Mouse (Mus musculus) megakaryocyte, embryonic 14.5 days (primary cell): ENCODE results near the gene Ccdc65. TPM values are rescaled to one million over a fixed set of nuclear protein-coding genes. Genes with fewer than 3 reads are reported as not detected.

ENCODE experiments used
- H3K27me3 ChIP-seq: replicated peaks from 2 replicates; pipeline ENCODE3; 2012; ENCODE audit warnings: inconsistent platforms
- H3K36me3 ChIP-seq: replicated peaks from 2 replicates; pipeline ENCODE3; 2012; ENCODE audit warnings: low read length, inconsistent platforms, mixed read lengths
- H3K4me1 ChIP-seq: 2 replicates; pipeline ENCODE4 v1.6.1; 2012; ENCODE audit warnings: inconsistent platforms
- H3K4me3 ChIP-seq: replicated peaks from 2 replicates; pipeline ENCODE3; 2012; ENCODE audit warnings: moderate library complexity, mild to moderate bottlenecking, inconsistent platforms
- H3K9me3 ChIP-seq: 2 replicates; pipeline ENCODE4 v1.6.1; 2012; ENCODE audit warnings: inconsistent platforms
- FLI1 ChIP-seq: IDR thresholded peaks from 2 replicates; pipeline ENCODE4 v1.6.1; 2012; ENCODE audit warnings: low read length, inconsistent platforms, mixed read lengths
- GATA1 ChIP-seq: IDR thresholded peaks from 3 replicates; pipeline ENCODE4 v1.6.1; 2012; ENCODE audit warnings: mixed read lengths, low read length, inconsistent platforms, borderline replicate concordance
- polyA plus RNA-seq: library from polyadenylated mRNA; stranded (reverse); fragments of >175 nt; gene quantifications from 2 replicates; pipeline ENCODE4 v1.2.3, GENCODE M21; 2012; ENCODE audit warnings: low replicate concordance; ENCODE audit not compliant: insufficient read depth

Gene Ccdc65
- not detected in 2 replicates for polyA plus RNA-seq

GRCm38 (mm10) chr15:98707766-98708372, at the start of gene Ccdc65:
Gene Ccdc65 (plus strand): TSS chr15:98708207.
- peaks cover 54% of the 10 kb centered on the region for H3K27me3 ChIP-seq
- TF ChIP-seq GATA1 (no peak), FLI1 (no peak)
- H3K4me3 ChIP-seq: peak within 1 kb of the TSS; percentile 89
- H3K9me3 ChIP-seq: 0 out of 2 replicates have a peak, but pooled peaks cover 3% of the 10 kb centered on the region
- H3K36me3 ChIP-seq: no peaks in the 10 kb centered on the region
- H3K4me1 ChIP-seq: peaks cover 18% of the 10 kb centered on the region

- Histone ChIP-seq H3K9me3 (0 out of 2 replicates have a peak, but pooled peaks cover 6% of the 10 kb centered on the region), H3K4me3 (peak overlapping the region; percentile 98), H3K4me1 (peaks cover 40% of the 10 kb centered on the region), H3K36me3 (peaks cover 33% of the 10 kb centered on the region), H3K27me3 (no peaks in the 10 kb centered on the region)
- TF ChIP-seq GATA1: peak; percentile 82; the same call in 2 of the 3 replicates
- no peak for TF ChIP-seq FLI1
Measured at GRCm38 (mm10) chr15:98662198-98662566, 45.8 kb upstream of the Ccdc65 start.

DNA sequence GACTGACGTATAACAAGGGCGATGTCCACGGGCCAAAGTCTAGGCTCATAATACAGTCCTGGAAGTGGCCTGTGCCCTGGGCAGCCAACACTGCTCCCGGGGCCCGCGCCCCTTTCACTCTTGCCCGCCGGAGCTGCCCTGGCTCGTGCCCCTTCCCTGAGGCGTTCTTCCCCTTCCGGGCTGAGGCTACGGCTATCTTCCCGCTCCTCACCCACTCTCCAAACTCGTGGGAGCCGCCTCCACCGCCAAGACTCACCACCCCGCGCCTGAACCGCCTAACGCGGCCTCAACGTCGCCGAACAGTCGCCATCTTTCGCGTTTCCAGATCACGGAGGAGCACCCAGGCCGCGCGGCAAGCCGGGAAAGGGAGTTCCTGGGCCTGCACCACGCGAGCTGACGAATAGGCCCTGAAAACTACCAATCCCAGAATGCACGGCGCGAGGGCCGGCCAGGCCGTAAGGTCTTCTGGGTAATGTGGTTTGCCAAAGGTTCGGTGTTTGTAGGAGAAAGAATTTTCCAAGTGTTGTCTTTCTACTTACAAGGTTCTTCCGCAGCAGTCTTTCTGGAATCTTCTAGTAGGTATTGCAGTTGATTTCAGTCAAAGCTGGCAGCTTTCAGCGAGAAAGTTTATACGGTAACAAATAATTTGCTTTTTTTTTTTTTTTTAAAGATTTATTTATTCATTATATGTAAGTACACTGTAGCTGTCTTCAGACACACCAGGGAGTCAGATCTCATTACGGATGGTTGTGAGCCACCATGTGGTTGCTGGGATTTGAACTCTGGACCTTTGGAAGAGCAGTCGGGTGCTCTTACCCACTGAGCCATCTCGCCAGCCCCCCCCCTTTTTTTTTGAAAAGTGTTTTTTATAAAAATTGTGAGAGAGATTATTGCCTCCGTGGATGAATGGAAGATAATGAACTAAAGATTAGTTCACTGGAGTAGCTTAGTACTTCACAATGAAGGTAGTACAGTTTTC, 45.2 kb upstream of the Ccdc65 start, which contains the start of gene Ddx23:
Ddx23 (minus strand) TSS at position 328 of the 979 bp plus-strand sequence.
- Histone ChIP-seq H3K9me3 (0 out of 2 replicates have a peak, but pooled peaks cover 4% of the 10 kb centered on the region), H3K4me1 (peaks cover 37% of the 10 kb centered on the region), H3K27me3 (no peaks in the 10 kb centered on the region), H3K36me3 (peaks cover 26% of the 10 kb centered on the region), H3K4me3 (peak within 1 kb of the TSS; percentile 98)
- TF ChIP-seq GATA1 (no peak), FLI1 (no peak)

DNA sequence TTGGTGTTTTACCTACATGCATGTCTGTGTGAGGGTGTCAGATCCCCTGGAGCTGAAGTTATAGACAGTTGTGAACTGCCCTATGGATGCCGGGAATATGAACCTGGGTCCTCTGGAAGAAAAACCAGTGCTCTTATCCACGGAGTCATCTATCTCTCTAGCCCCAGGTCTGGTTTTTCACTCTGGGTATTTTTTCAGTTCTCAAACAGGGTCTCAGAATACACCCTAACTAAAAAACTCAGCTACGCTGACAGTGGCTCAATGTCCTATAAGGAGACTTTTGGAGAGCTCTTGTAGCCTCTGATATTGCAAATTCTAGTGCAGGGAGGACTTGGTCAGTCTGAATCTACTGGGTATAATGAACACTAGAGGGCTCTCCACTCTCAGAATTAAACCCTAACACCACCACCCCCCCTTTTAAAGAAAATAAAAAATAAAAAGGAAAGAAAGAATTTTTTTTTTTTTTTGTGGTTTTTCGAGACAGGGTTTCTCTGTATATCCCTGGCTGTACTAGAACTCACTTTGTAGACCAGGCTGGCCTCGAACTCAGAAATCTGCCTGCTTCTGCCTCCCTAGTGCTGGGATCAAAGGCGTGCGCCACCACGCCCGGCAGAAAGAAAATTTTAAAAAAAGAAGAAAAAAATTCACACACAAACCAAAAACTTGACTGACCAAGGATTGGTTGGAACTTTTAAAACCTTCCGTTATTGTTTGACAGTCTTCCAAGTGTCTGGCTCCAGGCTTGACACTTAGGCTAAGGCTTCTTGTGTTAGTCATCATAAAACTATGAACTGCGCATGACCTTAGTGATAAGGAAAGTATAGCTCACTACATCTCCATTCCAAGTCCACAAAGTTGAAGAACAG, 43.7 kb upstream of the Ccdc65 start:
- no peak overlapping the region for H3K4me3 ChIP-seq
- TF ChIP-seq FLI1 (no peak), GATA1 (no peak)
- H3K4me1 ChIP-seq: peaks cover 34% of the 10 kb centered on the region
- no peaks in the 10 kb centered on the region for H3K27me3 ChIP-seq
- H3K36me3 ChIP-seq: peaks cover 12% of the 10 kb centered on the region
- H3K9me3 ChIP-seq: no peaks in the 10 kb centered on the region

DNA sequence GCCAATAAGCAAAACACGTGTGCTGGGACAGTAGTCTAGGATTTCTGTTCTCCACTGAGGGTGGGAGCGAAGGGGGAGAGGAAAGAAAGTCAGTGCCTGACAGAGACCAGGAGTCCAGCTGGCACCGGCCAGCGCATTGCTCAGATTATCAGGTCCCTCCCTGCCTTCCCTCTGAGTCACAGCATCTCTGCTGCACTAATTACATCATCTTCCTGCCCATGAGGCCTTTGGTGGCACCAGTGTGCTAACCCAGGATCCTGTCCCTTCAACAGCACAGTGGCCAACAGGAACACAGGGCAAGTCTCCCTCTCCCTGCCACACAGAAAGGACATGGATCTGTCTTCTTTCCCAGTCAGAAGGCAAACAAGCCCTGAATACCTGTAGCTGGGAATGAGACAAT, 35.4 kb upstream of the Ccdc65 start:
- peak overlapping the region; percentile 7 for H3K4me3 ChIP-seq
- H3K27me3 ChIP-seq: peaks cover 47% of the 10 kb centered on the region
- H3K4me1 ChIP-seq: peaks cover 59% of the 10 kb centered on the region
- H3K9me3 ChIP-seq: no peaks in the 10 kb centered on the region
- TF ChIP-seq FLI1 (no peak), GATA1 (no peak)
- no peaks in the 10 kb centered on the region for H3K36me3 ChIP-seq

- H3K27me3 ChIP-seq: peaks cover 53% of the 10 kb centered on the region
- H3K4me3 ChIP-seq: no peak overlapping the region
- TF ChIP-seq FLI1 (no peak), GATA1 (no peak)
- peaks cover 65% of the 10 kb centered on the region for H3K4me1 ChIP-seq
- no peaks in the 10 kb centered on the region for H3K9me3 ChIP-seq
- no peaks in the 10 kb centered on the region for H3K36me3 ChIP-seq
Measured at GRCm38 (mm10) chr15:98673732-98674131, 34.3 kb upstream of the Ccdc65 start.

- Histone ChIP-seq H3K4me1 (peaks cover 61% of the 10 kb centered on the region), H3K4me3 (no peak overlapping the region), H3K9me3 (no peaks in the 10 kb centered on the region), H3K36me3 (no peaks in the 10 kb centered on the region), H3K27me3 (peaks cover 57% of the 10 kb centered on the region)
- TF ChIP-seq FLI1: no peak
- no peak for TF ChIP-seq GATA1
Measured at GRCm38 (mm10) chr15:98674284-98674993, 33.6 kb upstream of the Ccdc65 start.

GRCm38 (mm10) chr15:98674994-98675545, 32.9 kb upstream of the Ccdc65 start:
- Histone ChIP-seq H3K36me3 (no peaks in the 10 kb centered on the region), H3K4me3 (peak overlapping the region; percentile 77), H3K9me3 (no peaks in the 10 kb centered on the region), H3K27me3 (peaks cover 62% of the 10 kb centered on the region), H3K4me1 (peaks cover 59% of the 10 kb centered on the region)
- TF ChIP-seq FLI1 (no peak), GATA1 (no peak)
